Mouse (Mus musculus) ovary, postnatal 36 days (tissue): ENCODE measurements around the gene Tmem82.

Source experiments
- DNase-seq: peaks from one replicate; pipeline ENCODE4 v3.0.0; 2022; ENCODE audit warnings: low spot score, mixed read lengths

Gene Tmem82

GRCm38 (mm10) chr4:141618565-141619243 lies at the start of gene Tmem82:
Gene Tmem82, minus strand, starts transcription at chr4:141618633.
- peak; percentile 59 for DNase-seq

DNA sequence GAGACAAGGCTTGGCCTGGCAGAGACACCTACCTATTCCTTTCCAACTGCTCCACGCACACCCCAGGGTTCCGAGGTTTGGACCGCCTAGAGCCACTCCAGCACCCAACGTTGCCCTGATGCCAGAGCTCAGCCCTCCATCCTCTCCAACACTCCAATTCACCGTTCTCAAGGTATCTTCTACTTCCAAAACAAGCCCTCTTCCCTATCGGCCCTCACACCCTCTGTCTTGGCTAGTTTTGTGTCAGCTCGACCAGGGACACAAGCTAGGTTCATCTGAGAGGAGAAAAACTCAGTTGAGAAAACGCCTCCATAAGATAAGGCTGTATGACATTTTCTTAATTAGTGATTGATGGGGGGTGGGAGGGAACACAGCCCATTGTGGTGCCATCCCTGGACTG lies 46.4 kb upstream of the Tmem82 start, which contains the start of gene Plekhm2:
TSS of gene Plekhm2 (minus strand) at position 101 of the 400 bp plus-strand sequence.
- no peak for DNase-seq

- peak; percentile 81 for DNase-seq
Observed at GRCm38 (mm10) chr4:141664011-141664745, 45.7 kb upstream of the Tmem82 start.

- DNase-seq = peak; percentile 47
Observed at GRCm38 (mm10) chr4:141663122-141663931, 44.9 kb upstream of the Tmem82 start.

GRCm38 (mm10) chr4:141660884-141661283 lies 42.5 kb upstream of the Tmem82 start:
- DNase-seq = no peak

- DNase-seq = no peak
Observed at GRCm38 (mm10) chr4:141659739-141660138, 41.3 kb upstream of the Tmem82 start.

- DNase-seq = no peak
Observed at GRCm38 (mm10) chr4:141658846-141659484, 40.5 kb upstream of the Tmem82 start.

GRCm38 (mm10) chr4:141656932-141657331 lies 38.5 kb upstream of the Tmem82 start:
- no peak for DNase-seq

- DNase-seq = peak; percentile 53
Observed at GRCm38 (mm10) chr4:141655908-141656608, 37.6 kb upstream of the Tmem82 start.

DNA sequence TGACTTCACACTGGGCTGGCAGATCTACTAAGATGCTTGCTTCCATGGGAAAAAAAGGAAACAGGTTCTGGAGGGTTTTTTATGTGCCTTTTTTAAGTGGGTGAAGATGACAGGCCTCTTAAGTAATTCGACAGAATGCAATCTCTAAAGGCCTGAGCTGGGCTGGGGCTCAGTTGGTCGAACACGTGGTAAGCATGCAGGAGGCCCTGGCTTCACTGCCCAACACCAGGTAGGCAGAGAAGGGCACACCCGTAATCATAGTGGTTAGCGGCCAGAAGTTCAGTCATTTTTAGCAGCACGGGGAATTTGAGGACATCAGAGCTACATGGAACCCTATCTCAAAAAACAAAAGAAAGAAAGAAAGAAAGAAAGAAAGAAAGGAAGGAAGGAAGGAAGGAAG lies 36.1 kb upstream of the Tmem82 start:
- DNase-seq = no peak

GRCm38 (mm10) chr4:141653813-141654212 lies 35.4 kb upstream of the Tmem82 start:
- DNase-seq = no peak

DNA sequence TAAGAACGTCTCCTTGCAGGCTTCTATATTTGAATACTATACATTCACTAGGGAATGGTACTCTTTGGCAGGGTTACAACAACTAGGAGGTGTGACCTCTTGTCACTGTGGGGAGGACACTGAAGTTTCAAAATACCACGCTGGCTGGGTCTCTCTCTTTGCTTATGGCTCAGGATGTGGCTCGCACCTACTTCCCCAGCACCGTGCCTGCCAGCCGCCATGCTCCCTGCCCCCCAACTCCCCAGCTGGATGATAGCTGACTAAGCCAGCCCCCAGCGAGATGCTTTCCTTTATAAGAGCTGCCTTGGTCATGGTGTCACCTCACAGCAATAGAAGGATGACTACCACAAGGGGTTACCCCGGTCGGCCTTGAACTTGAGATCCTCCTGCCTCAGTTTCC lies 34.6 kb upstream of the Tmem82 start:
- DNase-seq = no peak

- no peak for DNase-seq
Observed at GRCm38 (mm10) chr4:141651944-141652343, 33.5 kb upstream of the Tmem82 start.

- no peak for DNase-seq
Observed at GRCm38 (mm10) chr4:141651286-141651685, 32.9 kb upstream of the Tmem82 start.

- DNase-seq = no peak
Observed at GRCm38 (mm10) chr4:141649244-141649643, 30.8 kb upstream of the Tmem82 start.

DNA sequence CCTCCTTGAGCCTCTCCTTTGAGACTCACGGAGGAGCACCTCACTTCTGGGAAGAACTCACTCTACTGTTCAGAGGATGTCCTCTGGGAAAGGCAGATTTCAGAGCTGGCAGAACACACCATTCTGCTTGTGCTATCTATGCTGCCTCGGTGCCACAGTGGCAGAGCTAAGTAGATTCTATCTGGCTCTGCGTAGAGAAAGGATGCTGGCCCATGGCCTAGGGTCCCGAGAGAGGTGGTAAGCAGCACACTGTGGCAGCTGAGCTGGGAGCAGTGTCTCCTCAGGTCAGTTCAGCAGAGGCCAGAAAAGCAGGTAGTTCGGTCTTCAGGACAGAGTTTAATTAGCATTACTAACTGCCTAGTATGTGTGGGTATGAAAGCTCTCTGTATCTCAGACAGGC lies 29.8 kb upstream of the Tmem82 start:
- no peak for DNase-seq

- no peak for DNase-seq
Observed at GRCm38 (mm10) chr4:141647187-141647586, 28.8 kb upstream of the Tmem82 start.

DNA sequence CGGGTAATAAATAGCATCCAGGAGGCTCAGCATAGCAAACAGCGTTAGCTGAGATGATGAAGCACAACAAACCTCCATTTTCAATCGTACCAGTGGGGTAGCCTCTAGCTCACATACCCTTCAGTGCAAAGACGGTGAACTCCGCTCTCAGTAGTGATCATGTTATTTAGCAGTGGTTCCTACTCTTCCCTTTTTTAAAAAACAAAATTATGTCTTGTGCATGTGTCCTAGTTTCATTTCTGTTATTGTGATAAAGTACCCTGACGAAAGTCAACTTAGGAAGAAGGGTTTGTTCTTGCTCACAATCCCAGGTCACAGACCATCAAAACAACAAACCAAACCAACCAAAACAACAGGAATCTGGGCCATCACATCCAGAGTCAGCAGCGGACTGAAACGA lies 27.6 kb upstream of the Tmem82 start:
- no peak for DNase-seq

DNA sequence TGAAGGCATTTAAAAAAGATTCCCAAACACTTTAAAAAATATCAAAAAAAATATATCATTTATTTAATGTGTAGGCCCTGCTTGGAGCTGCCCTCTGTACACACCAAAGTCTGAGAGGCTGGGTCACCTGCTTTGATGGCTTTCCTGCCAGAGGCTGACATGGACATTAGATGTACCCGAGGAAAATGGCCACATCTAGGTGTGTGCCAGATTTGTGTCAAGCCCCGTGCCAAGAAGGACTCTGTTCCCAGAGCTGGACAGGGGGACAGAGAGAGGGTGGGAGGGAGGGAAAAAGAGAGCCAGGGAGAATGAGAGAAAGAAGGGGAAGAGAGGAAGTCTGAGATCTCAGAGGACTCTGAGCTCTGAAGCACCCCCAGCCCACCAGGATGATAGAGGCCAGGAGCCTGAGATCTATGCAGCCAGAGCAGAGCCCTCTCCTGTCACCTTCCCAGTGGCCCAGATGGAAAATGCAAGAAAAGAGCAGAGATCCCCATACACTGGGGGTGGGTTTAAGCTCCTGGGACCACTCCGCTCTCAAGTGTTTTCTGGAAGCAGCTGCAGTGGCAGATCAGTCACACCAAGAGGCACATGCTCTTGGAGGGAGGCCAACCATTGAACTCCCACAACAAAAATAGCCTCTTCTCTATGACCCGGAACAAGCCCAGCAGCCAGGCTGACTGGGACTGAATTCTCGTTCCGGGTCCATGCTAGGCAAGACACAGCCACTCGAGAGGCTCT lies 24.9 kb upstream of the Tmem82 start:
- DNase-seq = no peak

DNA sequence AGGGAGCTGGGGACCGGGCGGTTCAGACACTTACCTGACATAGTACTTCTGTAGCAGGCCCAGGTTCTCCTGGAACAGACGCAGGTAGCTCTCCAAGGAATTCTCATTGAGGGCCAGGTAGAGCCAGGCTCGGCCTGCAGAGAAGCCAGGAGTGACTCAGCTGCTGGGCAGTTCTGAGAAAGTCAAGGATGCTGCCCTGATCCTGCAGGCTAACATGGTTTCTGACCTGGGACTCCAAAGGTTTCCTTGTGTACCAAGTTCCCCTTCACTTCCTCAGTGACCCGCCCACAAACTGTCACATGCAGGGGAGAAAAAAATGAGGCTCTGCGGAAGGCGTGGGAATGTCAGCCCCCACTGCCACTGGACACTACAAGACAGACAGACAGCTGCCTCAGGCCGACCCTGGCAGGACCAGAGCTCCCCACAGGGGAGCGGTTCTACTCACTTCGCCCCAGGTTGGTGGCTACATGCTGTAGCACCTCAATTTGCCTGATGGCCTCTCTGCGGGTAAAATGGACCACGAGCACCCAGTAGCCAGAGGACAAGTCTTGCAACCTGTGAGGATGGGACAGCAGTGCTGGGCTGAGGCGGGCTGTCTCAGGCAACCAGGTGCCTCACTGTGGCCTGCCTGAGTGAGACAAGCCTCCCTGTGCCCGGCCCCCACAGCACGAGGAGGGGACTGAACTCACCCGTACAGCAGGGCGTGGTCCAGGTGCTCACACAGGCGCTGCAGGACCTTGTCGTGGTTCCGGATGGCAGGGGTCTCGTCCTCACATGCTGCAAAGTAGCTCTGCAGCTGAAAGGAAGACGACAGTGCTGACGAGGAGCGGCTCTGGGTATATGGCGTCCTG lies 23.8 kb upstream of the Tmem82 start:
- DNase-seq = no peak
